Mouse (Mus musculus) midbrain, embryonic 10.5 days (tissue): ENCODE measurements at regions not wholly inside any gene's neighbourhood (a gene's known extent, or its start where the extent isn't known, plus 50 kb on each side); places are given as distances from the start of the nearest gene placed in this dataset.

Source experiments
- DNase-seq: peaks from one replicate; pipeline ENCODE4 v3.0.0-alpha.2; 2017; ENCODE audit warnings: low spot score
- H3K27ac ChIP-seq: fragments of 300-500 bp; sonication (generic); replicated peaks from 2 replicates; pipeline ENCODE4 v1.5.1; 2016; ENCODE audit warnings: mild to moderate bottlenecking
- H3K27me3 ChIP-seq: fragments of 300-500 bp; sonication (generic); 2 replicates; pipeline ENCODE4 v1.6.1; 2016; ENCODE audit warnings: low read depth, mild to moderate bottlenecking; ENCODE audit not compliant: poor library complexity, severe bottlenecking
- H3K36me3 ChIP-seq: fragments of 300-500 bp; sonication (generic); 2 replicates; pipeline ENCODE4 v1.6.1; 2016; ENCODE audit warnings: mild to moderate bottlenecking, moderate library complexity
- H3K4me1 ChIP-seq: fragments of 300-500 bp; sonication (generic); 2 replicates; pipeline ENCODE4 v1.6.1; 2016
- H3K4me3 ChIP-seq: fragments of 300-500 bp; sonication (generic); 2 replicates; pipeline ENCODE4 v1.5.1; 2016; ENCODE audit warnings: mild to moderate bottlenecking, moderate library complexity
- H3K9me3 ChIP-seq: fragments of 300-500 bp; sonication (generic); replicated peaks from 2 replicates; pipeline ENCODE4 v1.6.1; 2016; ENCODE audit warnings: mild to moderate bottlenecking
- WGBS: fragments of 180-500 bp; shearing (Covaris S2); methylation state at CpG from one replicate; pipeline ENCODE4 v1.1.7; 2016; 5-methylcytosine and 5-hydroxymethylcytosine counted together

DNA sequence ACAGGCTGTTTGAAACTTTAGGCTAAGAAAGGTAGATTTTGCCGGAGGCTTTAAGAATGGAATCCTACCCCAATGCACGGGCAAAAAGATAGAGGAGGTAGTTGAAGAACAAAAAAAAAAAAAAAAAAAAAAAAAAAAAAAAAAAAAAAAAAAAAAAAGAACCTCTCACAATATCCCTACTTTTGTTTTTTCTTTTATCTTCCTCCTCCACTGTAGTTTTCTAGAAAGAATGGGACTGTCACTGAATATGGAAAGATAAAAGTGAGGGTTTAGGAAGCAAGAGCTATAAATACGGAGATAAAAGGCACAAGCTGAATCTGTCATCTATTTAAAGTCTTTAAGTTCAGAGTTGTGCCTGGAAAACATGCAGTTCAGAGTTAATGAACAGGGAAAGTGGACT is 227.8 kb downstream of the AI593442 start:
- H3K4me3 ChIP-seq, result no peak overlapping the region
- WGBS, result 88% methylated on average over 3 of the region's 3 CpGs
- no peak for DNase-seq
- no peaks in the 10 kb centered on the region for H3K9me3 ChIP-seq
- no peaks in the 10 kb centered on the region for H3K4me1 ChIP-seq
- H3K36me3 ChIP-seq, result no peaks in the 10 kb centered on the region
- H3K27me3 ChIP-seq, result no peaks in the 10 kb centered on the region
- no peak overlapping the region for H3K27ac ChIP-seq

DNA sequence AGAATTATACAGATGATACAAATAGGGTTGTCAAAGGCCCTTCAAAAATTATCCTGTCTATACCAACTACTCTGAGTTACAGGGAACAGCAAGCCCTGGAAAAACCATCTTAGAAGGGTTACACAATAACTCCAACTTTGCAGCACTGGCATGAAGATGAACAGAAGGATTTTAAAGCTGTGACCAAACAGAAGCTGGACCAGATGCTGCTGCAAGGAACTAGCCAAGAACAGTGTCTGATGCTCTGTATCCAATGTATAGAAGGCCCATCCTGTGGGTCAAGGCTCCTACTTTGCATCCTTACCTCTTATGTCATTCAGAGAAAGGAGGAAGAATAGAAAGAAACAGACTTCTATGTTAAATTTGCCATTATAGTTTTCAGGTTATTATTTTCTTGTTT is 231.3 kb downstream of the AI593442 start:
- no peak for DNase-seq
- H3K27ac ChIP-seq, result no peak overlapping the region
- H3K9me3 ChIP-seq, result no peaks in the 10 kb centered on the region
- H3K27me3 ChIP-seq, result no peaks in the 10 kb centered on the region
- no peak overlapping the region for H3K4me3 ChIP-seq
- H3K36me3 ChIP-seq, result no peaks in the 10 kb centered on the region
- H3K4me1 ChIP-seq, result no peaks in the 10 kb centered on the region

- Histone ChIP-seq H3K4me3 (no peak overlapping the region), H3K36me3 (no peaks in the 10 kb centered on the region), H3K27ac (no peak overlapping the region), H3K4me1 (no peaks in the 10 kb centered on the region), H3K27me3 (no peaks in the 10 kb centered on the region), H3K9me3 (no peaks in the 10 kb centered on the region)
- no peak for DNase-seq
- 89% methylated on average over 7 of the region's 7 CpGs for WGBS
These were observed 236.4 kb downstream of the AI593442 start for GRCm38 (mm10) chr9:52443228-52443627.

GRCm38 (mm10) chr9:52434215-52434614 is 245.4 kb downstream of the AI593442 start:
- 71% methylated on average over 4 of the region's 4 CpGs for WGBS
- H3K27ac ChIP-seq, result no peak overlapping the region
- no peaks in the 10 kb centered on the region for H3K9me3 ChIP-seq
- DNase-seq, result no peak
- no peaks in the 10 kb centered on the region for H3K36me3 ChIP-seq
- H3K27me3 ChIP-seq, result no peaks in the 10 kb centered on the region
- H3K4me1 ChIP-seq, result no peaks in the 10 kb centered on the region
- H3K4me3 ChIP-seq, result no peak overlapping the region

GRCm38 (mm10) chr9:52425413-52425812 is 254.2 kb downstream of the AI593442 start:
- H3K9me3 ChIP-seq, result no peaks in the 10 kb centered on the region
- H3K27me3 ChIP-seq, result no peaks in the 10 kb centered on the region
- H3K27ac ChIP-seq, result no peak overlapping the region
- H3K4me1 ChIP-seq, result peaks cover 14% of the 10 kb centered on the region
- H3K4me3 ChIP-seq, result no peak overlapping the region
- H3K36me3 ChIP-seq, result no peaks in the 10 kb centered on the region
- WGBS, result 43% methylated on average over 4 of the region's 4 CpGs
- no peak for DNase-seq

GRCm38 (mm10) chr9:52422622-52423021 is 254.2 kb upstream of the Zc3h12c start:
- WGBS, result 80% methylated on average over 3 of the region's 3 CpGs
- Histone ChIP-seq H3K4me3 (no peak overlapping the region), H3K27ac (no peak overlapping the region), H3K4me1 (peaks cover 14% of the 10 kb centered on the region), H3K36me3 (no peaks in the 10 kb centered on the region), H3K9me3 (no peaks in the 10 kb centered on the region), H3K27me3 (no peaks in the 10 kb centered on the region)
- DNase-seq, result no peak

GRCm38 (mm10) chr9:52415706-52416105 is 247.3 kb upstream of the Zc3h12c start:
- 77% methylated on average over 6 of the region's 6 CpGs for WGBS
- DNase-seq, result no peak
- Histone ChIP-seq H3K36me3 (no peaks in the 10 kb centered on the region), H3K4me1 (no peaks in the 10 kb centered on the region), H3K27me3 (no peaks in the 10 kb centered on the region), H3K9me3 (no peaks in the 10 kb centered on the region), H3K4me3 (no peak overlapping the region), H3K27ac (no peak overlapping the region)

- Histone ChIP-seq H3K4me1 (no peaks in the 10 kb centered on the region), H3K4me3 (no peak overlapping the region), H3K27ac (no peak overlapping the region), H3K9me3 (0 out of 2 replicates have a peak, but pooled peaks cover 3% of the 10 kb centered on the region), H3K36me3 (no peaks in the 10 kb centered on the region), H3K27me3 (no peaks in the 10 kb centered on the region)
- no peak for DNase-seq
- 90% methylated on average over 6 of the region's 6 CpGs for WGBS
These were observed 239.5 kb upstream of the Zc3h12c start for GRCm38 (mm10) chr9:52407841-52408240.

- DNase-seq, result no peak
- WGBS, result 92% methylated on average over 2 of the region's 2 CpGs
- H3K27ac ChIP-seq, result no peak overlapping the region
These were observed 234.1 kb upstream of the Zc3h12c start for GRCm38 (mm10) chr9:52402496-52402895.

GRCm38 (mm10) chr9:52379031-52379430 is 210.7 kb upstream of the Zc3h12c start:
- Histone ChIP-seq H3K36me3 (no peaks in the 10 kb centered on the region), H3K4me3 (no peak overlapping the region), H3K27me3 (no peaks in the 10 kb centered on the region), H3K4me1 (no peaks in the 10 kb centered on the region), H3K27ac (no peak overlapping the region), H3K9me3 (no peaks in the 10 kb centered on the region)
- 81% methylated on average over 2 of the region's 2 CpGs for WGBS
- DNase-seq, result no peak

More at GRCm38 (mm10) chr9:52402496-52402895, 234.1 kb upstream of the Zc3h12c start:
- Histone ChIP-seq H3K4me3 (no peak overlapping the region), H3K4me1 (no peaks in the 10 kb centered on the region), H3K36me3 (no peaks in the 10 kb centered on the region), H3K9me3 (0 out of 2 replicates have a peak, but pooled peaks cover 3% of the 10 kb centered on the region), H3K27me3 (no peaks in the 10 kb centered on the region)

DNA sequence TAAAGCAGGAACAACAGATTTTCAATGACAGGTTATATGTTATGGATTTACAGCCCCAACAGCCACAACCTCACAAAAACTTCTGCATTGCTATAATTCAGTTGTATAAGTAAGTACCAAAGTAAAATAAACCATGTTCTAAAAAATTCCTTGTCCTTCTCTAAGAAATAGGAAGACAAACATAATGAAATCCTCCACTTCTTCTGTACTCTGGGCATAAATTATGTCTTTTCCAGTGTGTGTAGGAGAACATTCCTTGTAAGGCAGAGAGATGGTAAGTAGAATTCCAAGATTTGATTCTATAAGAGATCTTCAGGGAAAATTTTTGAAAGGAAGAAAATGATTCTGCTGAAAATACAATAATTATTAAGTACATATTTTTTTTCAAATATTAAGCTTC is 209.4 kb upstream of the Zc3h12c start:
- H3K4me1 ChIP-seq, result no peaks in the 10 kb centered on the region
- DNase-seq, result no peak
- H3K9me3 ChIP-seq, result no peaks in the 10 kb centered on the region
- H3K4me3 ChIP-seq, result no peak overlapping the region
- no peaks in the 10 kb centered on the region for H3K36me3 ChIP-seq
- no peak overlapping the region for H3K27ac ChIP-seq
- H3K27me3 ChIP-seq, result no peaks in the 10 kb centered on the region

GRCm38 (mm10) chr9:52376914-52377313 is 208.5 kb upstream of the Zc3h12c start:
- Histone ChIP-seq H3K4me3 (no peak overlapping the region), H3K36me3 (no peaks in the 10 kb centered on the region), H3K9me3 (no peaks in the 10 kb centered on the region), H3K27me3 (no peaks in the 10 kb centered on the region), H3K27ac (no peak overlapping the region), H3K4me1 (no peaks in the 10 kb centered on the region)
- no peak for DNase-seq
- WGBS, result 90% methylated on average over 3 of the region's 3 CpGs

DNA sequence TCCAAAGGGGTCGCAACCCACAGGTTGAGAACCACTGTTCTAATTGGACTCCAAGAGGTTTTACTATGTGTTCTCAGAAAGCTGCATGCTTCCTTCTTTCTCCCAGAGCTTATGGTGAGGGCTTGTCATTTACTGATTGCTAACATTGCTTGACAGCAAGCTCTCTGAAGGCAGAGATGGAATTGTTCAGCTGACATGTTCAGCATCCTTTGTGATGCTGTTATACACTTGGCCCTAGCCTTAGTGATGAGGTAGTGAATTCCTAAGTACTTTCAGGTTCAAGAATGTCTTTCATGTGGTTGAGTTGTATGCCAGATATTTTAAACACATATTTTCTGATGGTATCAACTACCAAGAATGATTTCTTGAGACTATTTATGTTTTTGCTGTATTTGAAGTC is 202.9 kb upstream of the Zc3h12c start:
- H3K9me3 ChIP-seq, result no peaks in the 10 kb centered on the region
- WGBS, result 95% methylated on average over 1 of the region's 1 CpGs
- H3K4me1 ChIP-seq, result no peaks in the 10 kb centered on the region
- H3K36me3 ChIP-seq, result no peaks in the 10 kb centered on the region
- H3K4me3 ChIP-seq, result no peak overlapping the region
- no peaks in the 10 kb centered on the region for H3K27me3 ChIP-seq
- no peak for DNase-seq
- H3K27ac ChIP-seq, result no peak overlapping the region

DNA sequence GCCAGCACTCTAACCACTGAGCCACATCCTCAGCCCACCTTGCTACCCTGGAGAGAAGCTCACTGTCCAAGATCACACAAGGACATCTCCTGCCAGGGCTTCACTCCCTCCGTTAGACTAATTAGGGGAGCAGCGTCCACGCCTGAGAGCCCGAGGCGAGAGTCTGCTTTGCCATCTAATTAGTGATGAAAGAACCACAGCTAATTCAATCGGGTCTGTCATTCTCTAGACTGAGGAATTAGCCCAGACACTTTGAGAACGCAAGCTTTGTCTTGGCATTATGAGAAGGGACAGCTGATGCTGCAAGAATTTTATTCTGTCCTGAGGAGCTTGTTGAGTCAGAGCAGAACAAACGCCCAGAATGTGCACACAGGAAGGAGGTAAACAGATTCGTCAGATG is 200.5 kb upstream of the Zc3h12c start:
- 40% methylated on average over 9 of the region's 9 CpGs for WGBS
- H3K4me3 ChIP-seq, result no peak overlapping the region
- H3K4me1 ChIP-seq, result no peaks in the 10 kb centered on the region
- H3K36me3 ChIP-seq, result no peaks in the 10 kb centered on the region
- no peak for DNase-seq
- H3K9me3 ChIP-seq, result no peaks in the 10 kb centered on the region
- no peak overlapping the region for H3K27ac ChIP-seq
- H3K27me3 ChIP-seq, result no peaks in the 10 kb centered on the region
